Mouse (Mus musculus): ENCODE data around the gene Ddb2. TPM values are rescaled to one million over a fixed set of nuclear protein-coding genes. Genes with fewer than 3 reads are reported as not detected.

Ddb2 gene
- total RNA-seq, 1 experiment, result 10.4 TPM

GRCm38 (mm10) chr2:91258830-91259229, 22.0 kb upstream of the Ddb2 start:
- Histone ChIP-seq H3K36me3 (ENCODE audit: control insufficient read depth, insufficient read depth, low read length, poor library complexity, severe bottlenecking) (no peaks in the 10 kb centered on the region; the same call in 1 of the 2 replicates), H3K4me1 (ENCODE audit: control insufficient read depth in 2 of 2, insufficient read depth in 2 of 2, low read length in 2 of 2, poor library complexity in 1 of 2) (peaks cover 0 to 8% of the 10 kb centered on the region in 2 experiments; a peak in 2 of 4 replicates), H3K9ac (ENCODE audit: insufficient read depth, low read depth, low read length, poor library complexity, severe bottlenecking) (no peak overlapping the region), H3K4me3 (ENCODE audit: insufficient read depth in 1 of 2, low read depth in 1 of 2, low read length in 2 of 2, poor library complexity in 1 of 2, severe bottlenecking in 1 of 2) (no peak overlapping the region), H3K27ac (ENCODE audit: insufficient read depth, low read depth, low read length, poor library complexity, severe bottlenecking) (no peak overlapping the region), H3K9me3 (ENCODE audit: control insufficient read depth, insufficient read depth, low read depth, low read length) (no peaks in the 10 kb centered on the region)
- TF ChIP-seq ZNF384 (IDR thresholded peaks at IDR 0.05; ENCODE audit: low read depth, low read length) (no peak), CHD2 (IDR thresholded peaks at IDR 0.05; ENCODE audit: low read depth, low read length) (no peak), ZC3H11A (IDR thresholded peaks at IDR 0.05; ENCODE audit: borderline replicate concordance, low read depth, low read length) (no peak), MAFK (IDR thresholded peaks at IDR 0.05; ENCODE audit: insufficient read depth, low read depth, low read length) (no peak), HCFC1 (IDR thresholded peaks at IDR 0.05; ENCODE audit: borderline replicate concordance, insufficient read depth, low read length) (no peak)
- in situ Hi-C loops (cut with MboI; ENCODE audit: low sequenced_read_pairs in 2 of 2, unreplicated experiment in 2 of 2), result no loop called here
- no peak for DNase-seq (ENCODE audit: low read depth, low spot score)

GRCm38 (mm10) chr2:91258054-91258453, 21.3 kb upstream of the Ddb2 start:
- Histone ChIP-seq H3K9me3 (ENCODE audit: control insufficient read depth, insufficient read depth, low read depth, low read length) (no peaks in the 10 kb centered on the region), H3K4me1 (ENCODE audit: control insufficient read depth in 2 of 2, insufficient read depth in 2 of 2, low read length in 2 of 2, poor library complexity in 1 of 2) (peaks cover 0 to 7% of the 10 kb centered on the region in 2 experiments; a peak in 2 of 4 replicates), H3K9ac (ENCODE audit: insufficient read depth, low read depth, low read length, poor library complexity, severe bottlenecking) (no peak overlapping the region), H3K4me3 (ENCODE audit: insufficient read depth in 1 of 2, low read depth in 1 of 2, low read length in 2 of 2, poor library complexity in 1 of 2, severe bottlenecking in 1 of 2) (peak overlapping the region in 1 of 2 experiments; percentile 95; a peak in 1 of 4 replicates), H3K36me3 (ENCODE audit: control insufficient read depth, insufficient read depth, low read length, poor library complexity, severe bottlenecking) (no peaks in the 10 kb centered on the region; the same call in 1 of the 2 replicates), H3K27ac (ENCODE audit: insufficient read depth, low read depth, low read length, poor library complexity, severe bottlenecking) (no peak overlapping the region)
- TF ChIP-seq HCFC1 (IDR thresholded peaks at IDR 0.05; ENCODE audit: borderline replicate concordance, insufficient read depth, low read length), result no peak
- no peak for TF ChIP-seq MAFK (IDR thresholded peaks at IDR 0.05; ENCODE audit: insufficient read depth, low read depth, low read length)
- no peak for TF ChIP-seq ZC3H11A (IDR thresholded peaks at IDR 0.05; ENCODE audit: borderline replicate concordance, low read depth, low read length)
- TF ChIP-seq CHD2 (IDR thresholded peaks at IDR 0.05; ENCODE audit: low read depth, low read length), result no peak
- TF ChIP-seq ZNF384 (IDR thresholded peaks at IDR 0.05; ENCODE audit: low read depth, low read length), result no peak
- no peak for DNase-seq (ENCODE audit: low read depth, low spot score)
- in situ Hi-C loops (cut with MboI; ENCODE audit: low sequenced_read_pairs in 2 of 2, unreplicated experiment in 2 of 2), result no loop called here

- Histone ChIP-seq H3K4me3 (ENCODE audit: insufficient read depth in 1 of 2, low read depth in 1 of 2, low read length in 2 of 2, poor library complexity in 1 of 2, severe bottlenecking in 1 of 2) (peak overlapping the region; percentile 85 to 95), H3K9ac (ENCODE audit: insufficient read depth, low read depth, low read length, poor library complexity, severe bottlenecking) (peak overlapping the region; percentile 71), H3K9me3 (ENCODE audit: control insufficient read depth, insufficient read depth, low read depth, low read length) (no peaks in the 10 kb centered on the region), H3K4me1 (ENCODE audit: control insufficient read depth in 2 of 2, insufficient read depth in 2 of 2, low read length in 2 of 2, poor library complexity in 1 of 2) (peaks cover 0 to 7% of the 10 kb centered on the region in 2 experiments; a peak in 2 of 4 replicates), H3K36me3 (ENCODE audit: control insufficient read depth, insufficient read depth, low read length, poor library complexity, severe bottlenecking) (no peaks in the 10 kb centered on the region), H3K27ac (ENCODE audit: insufficient read depth, low read depth, low read length, poor library complexity, severe bottlenecking) (peak overlapping the region; percentile 24; the same call in 1 of the 2 replicates)
- no peak for TF ChIP-seq ZC3H11A (IDR thresholded peaks at IDR 0.05; ENCODE audit: borderline replicate concordance, low read depth, low read length)
- no peak for TF ChIP-seq HCFC1 (IDR thresholded peaks at IDR 0.05; ENCODE audit: borderline replicate concordance, insufficient read depth, low read length)
- TF ChIP-seq CHD2 (IDR thresholded peaks at IDR 0.05; ENCODE audit: low read depth, low read length), result no peak
- no peak for TF ChIP-seq ZNF384 (IDR thresholded peaks at IDR 0.05; ENCODE audit: low read depth, low read length)
- TF ChIP-seq MAFK (IDR thresholded peaks at IDR 0.05; ENCODE audit: insufficient read depth, low read depth, low read length), result no peak
- in situ Hi-C loops (cut with MboI; ENCODE audit: low sequenced_read_pairs in 2 of 2, unreplicated experiment in 2 of 2), result no loop called here
- no peak for DNase-seq (ENCODE audit: low read depth, low spot score)
These were observed 20.6 kb upstream of the Ddb2 start for GRCm38 (mm10) chr2:91257126-91257980.

- H3K4me1 ChIP-seq (ENCODE audit: control insufficient read depth in 2 of 2, insufficient read depth in 2 of 2, low read length in 2 of 2, poor library complexity in 1 of 2), result peaks cover 0 to 7% of the 10 kb centered on the region in 2 experiments; a peak in 2 of 4 replicates
- in situ Hi-C loops (cut with MboI; ENCODE audit: low sequenced_read_pairs in 2 of 2, unreplicated experiment in 2 of 2), result no loop called here
- H3K4me3 ChIP-seq (ENCODE audit: insufficient read depth in 1 of 2, low read depth in 1 of 2, low read length in 2 of 2, poor library complexity in 1 of 2, severe bottlenecking in 1 of 2), result peak overlapping the region; percentile 85 to 95
- TF ChIP-seq ZC3H11A (IDR thresholded peaks at IDR 0.05; ENCODE audit: borderline replicate concordance, low read depth, low read length) (no peak), MAFK (IDR thresholded peaks at IDR 0.05; ENCODE audit: insufficient read depth, low read depth, low read length) (no peak), CHD2 (IDR thresholded peaks at IDR 0.05; ENCODE audit: low read depth, low read length) (no peak), ZNF384 (IDR thresholded peaks at IDR 0.05; ENCODE audit: low read depth, low read length) (no peak), HCFC1 (IDR thresholded peaks at IDR 0.05; ENCODE audit: borderline replicate concordance, insufficient read depth, low read length) (no peak)
- H3K27ac ChIP-seq (ENCODE audit: insufficient read depth, low read depth, low read length, poor library complexity, severe bottlenecking), result no peak overlapping the region; the same call in 1 of the 2 replicates
- H3K9me3 ChIP-seq (ENCODE audit: control insufficient read depth, insufficient read depth, low read depth, low read length), result no peaks in the 10 kb centered on the region
- no peak for DNase-seq (ENCODE audit: low read depth, low spot score)
- H3K9ac ChIP-seq (ENCODE audit: insufficient read depth, low read depth, low read length, poor library complexity, severe bottlenecking), result peak overlapping the region; percentile 71
- no peaks in the 10 kb centered on the region for H3K36me3 ChIP-seq (ENCODE audit: control insufficient read depth, insufficient read depth, low read length, poor library complexity, severe bottlenecking)
These were observed 19.7 kb upstream of the Ddb2 start for GRCm38 (mm10) chr2:91256256-91257125.
